Mouse (Mus musculus) testis, adult 2 months (tissue): ENCODE measurements around the gene Pfkl.

Source experiments
- CTCF ChIP-seq: fragments of 200-500 bp; IDR thresholded peaks from 2 replicates; pipeline ENCODE4 v1.5.1; 2012; ENCODE audit warnings: low read depth, mild to moderate bottlenecking, inconsistent platforms, low read length, moderate library complexity; ENCODE audit not compliant: control insufficient read depth, insufficient read depth, insufficient replicate concordance
- POLR2A ChIP-seq: fragments of 200-500 bp; IDR thresholded peaks from 2 replicates; pipeline ENCODE4 v1.6.1; 2012; ENCODE audit warnings: low read depth, mild to moderate bottlenecking, inconsistent platforms, low read length, moderate library complexity; ENCODE audit not compliant: control insufficient read depth

- TF ChIP-seq POLR2A, result no peak
- TF ChIP-seq CTCF, result no peak
Observed at GRCm38 (mm10) chr10:77969274-77969972, 40.5 kb downstream of the Pfkl start.
